In genomic region chr9:71894246-71894942, GRCm38 (mm10) we compare ENCODE assay signal across 10 mouse cellular contexts.
DNase-seq lines count a peak whose midpoint lies in the region; ATAC-seq and TF ChIP-seq lines count a peak whose summit lies in the region.
"Had no signal": no experiment of that assay in that cellular context is flagged by ENCODE, and none has a peak within 500 bp of the region (broad histone marks: within the 10 kb centered on the region; RNA-seq: fewer than 3 reads in every experiment).

No protein-coding gene starts in this region.

- H3K27ac ChIP-seq in heart, embryonic 12.5 days (ENCODE audit: poor library complexity, severe bottlenecking), result peak overlapping the region; percentile 66
- no peak overlapping the region for H3K27ac ChIP-seq in CH12.LX (ENCODE audit: insufficient read depth, low read depth)
- 0 out of 2 replicates have a peak overlapping the region, but pooled peaks have one; percentile 27 for H3K27ac ChIP-seq in forebrain, embryonic 15.5 days (replicated peaks)
- peak overlapping the region; percentile 75 for H3K27ac ChIP-seq in midbrain, embryonic 12.5 days (replicated peaks)

- H3K79me2 ChIP-seq in CH12.LX (replicated peaks; ENCODE audit: control insufficient read depth, extremely low read depth, insufficient read depth, poor library complexity, severe bottlenecking), result peaks cover 11% of the 10 kb centered on the region

- peak overlapping the region; percentile 61; the same call in 1 of the 2 replicates for H3K9ac ChIP-seq in heart, embryonic 12.5 days
- H3K9ac ChIP-seq in CH12.LX (ENCODE audit: insufficient read depth, low read depth), result peak overlapping the region; percentile 72
- H3K9ac ChIP-seq in forebrain, embryonic 15.5 days (replicated peaks), result peak overlapping the region; percentile 28; the same call in 1 of the 2 replicates
- peak overlapping the region; percentile 58 for H3K9ac ChIP-seq in midbrain, embryonic 12.5 days (replicated peaks)

- in situ Hi-C loops in CH12.LX (cut with MboI; ENCODE audit: low pct_ligation_motif_present, low pct_unique_long_range_greater_than_20kb, low sequenced_read_pairs), result no loop called here

- no peak for TF ChIP-seq POLR2A in CH12.LX (IDR thresholded peaks at IDR 0.05; ENCODE audit: low read depth, low read length)

- 73% methylated on average over 11 of the region's 11 CpGs for WGBS in heart, embryonic 12.5 days
- WGBS in forebrain, embryonic 15.5 days, result 49% methylated on average over 11 of the region's 11 CpGs
- 14% methylated on average over 11 of the region's 11 CpGs for WGBS in midbrain, embryonic 12.5 days

- H3K4me3 ChIP-seq in heart, embryonic 12.5 days, result peak overlapping the region; percentile 30
- H3K4me3 ChIP-seq in CH12.LX (replicated peaks in 1 of 3; ENCODE audit: low read depth in 2 of 3, low read length in 2 of 3, poor library complexity in 1 of 3), result peak overlapping the region in 2 of 3 experiments; percentile 41 to 52
- H3K4me3 ChIP-seq in forebrain, embryonic 15.5 days, result peak overlapping the region; percentile 27
- H3K4me3 ChIP-seq in midbrain, embryonic 12.5 days, result peak overlapping the region; percentile 48
- H3K4me3 ChIP-seq: myocyte had no signal

- no peak for TF ChIP-seq EP300 in CH12.LX (IDR thresholded peaks at IDR 0.05; ENCODE audit: low read length)

- 0 out of 2 replicates have a peak, but pooled peaks cover 2% of the 10 kb centered on the region for H3K36me3 ChIP-seq in heart, embryonic 12.5 days
- H3K36me3 ChIP-seq in CH12.LX (replicated peaks in 1 of 2; ENCODE audit: control insufficient read depth in 1 of 2, insufficient read depth in 1 of 2, low read length in 1 of 2), result peaks cover 0 to 2% of the 10 kb centered on the region in 2 experiments
- H3K36me3 ChIP-seq in forebrain, embryonic 15.5 days, result no peaks in the 10 kb centered on the region
- H3K36me3 ChIP-seq in midbrain, embryonic 12.5 days, result no peaks in the 10 kb centered on the region

- no peak for DNase-seq in heart, postnatal 14 days
- no peak for DNase-seq in CH12.LX (ENCODE audit: extremely low read depth)
- no peak for DNase-seq in adrenal gland, postnatal 14 days
- no peak for DNase-seq in urinary bladder, postnatal 25 days (ENCODE audit: low spot score)
- no peak for DNase-seq in right cerebral cortex, adult 18-20 months
- DNase-seq: cerebellum, postnatal 10 days had no signal

- H3K4me1 ChIP-seq in heart, embryonic 12.5 days (replicated peaks), result peaks cover 8% of the 10 kb centered on the region
- H3K4me1 ChIP-seq in CH12.LX (ENCODE audit: control insufficient read depth in 1 of 2, insufficient read depth in 2 of 2), result peaks cover 5 to 39% of the 10 kb centered on the region in 2 experiments
- H3K4me1 ChIP-seq in forebrain, embryonic 15.5 days, result peaks cover 35% of the 10 kb centered on the region
- H3K4me1 ChIP-seq in midbrain, embryonic 12.5 days, result peaks cover 36% of the 10 kb centered on the region

- H3K27me3 ChIP-seq in heart, embryonic 12.5 days (replicated peaks), result no peaks in the 10 kb centered on the region
- H3K27me3 ChIP-seq in CH12.LX (replicated peaks), result no peaks in the 10 kb centered on the region
- no peaks in the 10 kb centered on the region for H3K27me3 ChIP-seq in forebrain, embryonic 15.5 days
- H3K27me3 ChIP-seq in midbrain, embryonic 12.5 days, result no peaks in the 10 kb centered on the region

- no peaks in the 10 kb centered on the region for H3K9me3 ChIP-seq in heart, embryonic 12.5 days (replicated peaks)
- no peaks in the 10 kb centered on the region for H3K9me3 ChIP-seq in CH12.LX (replicated peaks; ENCODE audit: low read length)
- no peaks in the 10 kb centered on the region for H3K9me3 ChIP-seq in forebrain, embryonic 15.5 days
- no peaks in the 10 kb centered on the region for H3K9me3 ChIP-seq in midbrain, embryonic 12.5 days

- ATAC-seq in heart, embryonic 12.5 days (ENCODE audit: insufficient number of reproducible peaks, low FRiP score), result no peak
- ATAC-seq in forebrain, embryonic 15.5 days (replicated peaks), result no peak
- ATAC-seq in midbrain, embryonic 12.5 days (ENCODE audit: low FRiP score, low read depth), result no peak

- H3K4me2 ChIP-seq in heart, embryonic 12.5 days, result peak overlapping the region; percentile 34
- H3K4me2 ChIP-seq in CH12.LX (ENCODE audit: insufficient read depth, low read depth, poor library complexity, severe bottlenecking), result peak overlapping the region; percentile 97
- H3K4me2 ChIP-seq in forebrain, embryonic 15.5 days (replicated peaks), result peak overlapping the region; percentile 29
- H3K4me2 ChIP-seq in midbrain, embryonic 12.5 days (replicated peaks), result peak overlapping the region; percentile 55

- intact Hi-C loops in heart, postnatal 14 days (cut with DNase I), result no loop called here

- dilution Hi-C loops in CH12.LX (cut with MboI; ENCODE audit: extremely low pct_ligation_motif_present, extremely low pct_unique_long_range_greater_than_20kb, low sequenced_read_pairs), result no loop called here

- TF ChIP-seq CTCF in CH12.LX (conservative IDR thresholded peaks at IDR 0.05 in 1 of 2, IDR thresholded peaks at IDR 0.05 in 1 of 2; ENCODE audit: low read depth in 2 of 2, low read length in 2 of 2), result no peak

- no peak for TF ChIP-seq RAD21 in CH12.LX (IDR thresholded peaks at IDR 0.05; ENCODE audit: low read depth, low read length)

TF ChIP-seq in CH12.LX, 34 proteins besides CTCF, POLR2A, EP300 and RAD21:
- TF ChIP-seq SMC3 (IDR thresholded peaks at IDR 0.05; ENCODE audit: low read depth, low read length) (no peak), ETS1 (conservative IDR thresholded peaks at IDR 0.05; ENCODE audit: low read depth, low read length) (no peak), SIN3A (IDR thresholded peaks at IDR 0.05; ENCODE audit: low read length) (peak; percentile 21; the same call in 1 of the 2 replicates), CHD1 (IDR thresholded peaks at IDR 0.05; ENCODE audit: low read depth, low read length) (no peak), TBP (conservative IDR thresholded peaks at IDR 0.05; ENCODE audit: low read depth, low read length) (no peak), MYC (IDR thresholded peaks at IDR 0.05; ENCODE audit: low read depth, low read length) (peak; percentile 65; the same call in 1 of the 2 replicates), UBTF (IDR thresholded peaks at IDR 0.05; ENCODE audit: low read depth, low read length) (no peak), MAX (IDR thresholded peaks at IDR 0.05; ENCODE audit: low read length) (peak; percentile 23; the same call in 1 of the 2 replicates), KAT2A (IDR thresholded peaks at IDR 0.05; ENCODE audit: insufficient replicate concordance, low read length) (no peak), ZC3H11A (IDR thresholded peaks at IDR 0.05; ENCODE audit: low read depth, low read length) (no peak), E2F4 (IDR thresholded peaks at IDR 0.05; ENCODE audit: insufficient replicate concordance, low read depth, low read length) (no peak), NRF1 (IDR thresholded peaks at IDR 0.05; ENCODE audit: low read depth, low read length) (no peak), IRF4 (IDR thresholded peaks at IDR 0.05; ENCODE audit: low read depth, low read length) (no peak), BHLHE40 (IDR thresholded peaks at IDR 0.05; ENCODE audit: low read depth, low read length) (peak; percentile 15)

Comparison
In these comparisons a context has a peak if more than half of its experiments do, and no peak if none do; other contexts are left out.
1. H3K4me2 ChIP-seq: peak in every context shown above with its lines; median percentile 97 in CH12.LX; 55 in midbrain, embryonic 12.5 days; 34 in heart, embryonic 12.5 days; 29 in forebrain, embryonic 15.5 days.